ENCODE assay signal across 8 mouse cellular contexts in genomic region chr13:45507274-45508229, GRCm38 (mm10). TPM values are rescaled to one million over a fixed set of nuclear protein-coding genes. Genes with fewer than 3 reads are reported as not detected.
A peak's percentile ranks its signal among the peaks of the same experiment; 100 is the strongest.
DNase-seq lines count a peak whose midpoint lies in the region; ATAC-seq and TF ChIP-seq lines count a peak whose summit lies in the region.

Gmpr (plus strand) TSS chr13:45507444.

- H3K9ac ChIP-seq in hindbrain, postnatal 0 days (replicated peaks; ENCODE audit: low read length) = peak within 1 kb of the TSS; percentile 44

- no peaks in the 10 kb centered on the region for H3K4me1 ChIP-seq in hindbrain, postnatal 0 days (ENCODE audit: insufficient read depth, low read length)

- intact Hi-C loops in left cerebral cortex, postnatal 10 days (cut with DNase I) = no loop called here

- H3K9me3 ChIP-seq in hindbrain, postnatal 0 days (ENCODE audit: low read length) = no peaks in the 10 kb centered on the region

- peak; percentile 84 for ATAC-seq in hindbrain, postnatal 0 days
- peak; percentile 50 for ATAC-seq in megakaryocyte progenitor cell, adult 5-6 weeks (replicated peaks; ENCODE audit: poor library complexity)
- no peak for ATAC-seq in erythroid progenitor cell, adult 5-6 weeks (replicated peaks; ENCODE audit: low FRiP score, poor library complexity, severe bottlenecking)

- H3K27me3 ChIP-seq in hindbrain, postnatal 0 days (ENCODE audit: insufficient read depth, low read length) = no peaks in the 10 kb centered on the region

- H3K27ac ChIP-seq in hindbrain, postnatal 0 days = peak within 1 kb of the TSS; percentile 71; the same call in 1 of the 2 replicates

- H3K4me3 ChIP-seq in hindbrain, postnatal 0 days (ENCODE audit: low read length) = peak within 1 kb of the TSS; percentile 43

- peak; percentile 86 to 92 for DNase-seq in adrenal gland, adult (ENCODE audit: inconsistent age in 2 of 2, low spot score in 1 of 2)
- peak; percentile 78 to 84 for DNase-seq in cerebellum, postnatal 25 days
- DNase-seq in gastrocnemius, adult 8-10 months (ENCODE audit: low spot score in 2 of 2) = peak; percentile 68 to 79
- peak; percentile 89 for DNase-seq in hindbrain, postnatal 0 days (ENCODE audit: low spot score)
- peak; percentile 67 to 89 for DNase-seq in left cerebral cortex, postnatal 10 days (ENCODE audit: extremely low spot score in 1 of 2, low spot score in 2 of 2)
- peak; percentile 78 to 82 for DNase-seq in right cerebral cortex, postnatal 36 days (ENCODE audit: low spot score in 2 of 2)

- H3K36me3 ChIP-seq in hindbrain, postnatal 0 days (ENCODE audit: insufficient read depth, low read length) = no peaks in the 10 kb centered on the region

- peak within 1 kb of the TSS; percentile 80 for H3K4me2 ChIP-seq in hindbrain, postnatal 0 days (ENCODE audit: low read depth, low read length)

- under 1% methylated on average over 63 of the region's 63 CpGs for WGBS in hindbrain, postnatal 0 days

- TF ChIP-seq CTCF in hindbrain, postnatal 0 days (IDR thresholded peaks at IDR 0.05; ENCODE audit: low read depth) = peak; percentile 52

RNA-seq across cellular contexts. Expression of gene Gmpr, which starts in this region (rescaled TPM):
- 100 to 1,000 TPM; 171 to 206 (median 197) TPM for total RNA-seq in gastrocnemius, adult 8-10 months (2022)
- total RNA-seq in hindbrain, postnatal 0 days (2014; rRNA removed) = 21.7 and 27.9 TPM in 2 replicates
- polyA plus RNA-seq in hindbrain, postnatal 0 days (2015; fragmentation: Nextera tagmentation; extraction: Ambion mirVana) = 41.5 and 43.3 TPM in 2 replicates
- total RNA-seq in left cerebral cortex, postnatal 10 days (2021) = 10 to 100 TPM; 32.9 to 34.9 TPM
- 16.3 and 20.5 TPM in 2 replicates for total RNA-seq in megakaryocyte progenitor cell, adult 5-6 weeks (2015)
- total RNA-seq in megakaryocyte progenitor cell, adult 5-6 weeks (2017) = 13.6 and 15.3 TPM in 2 replicates
- total RNA-seq in erythroid progenitor cell, adult 5-6 weeks (2015; ENCODE audit: low replicate concordance) = 5.0 and 10.5 TPM in 2 replicates
- total RNA-seq in erythroid progenitor cell, adult 5-6 weeks (2017; ENCODE audit: low replicate concordance) = 1.2 and 1.8 TPM in 2 replicates
